Mouse (Mus musculus) brown adipose tissue, adult 24 weeks (tissue): ENCODE data around the gene Lpp. TPM values are rescaled to one million over a fixed set of nuclear protein-coding genes. Genes with fewer than 3 reads are reported as not detected.

Source experiments
- H3K27ac ChIP-seq: fragments of 200-500 bp; replicated peaks from 2 replicates; pipeline ENCODE4 v1.5.1; 2012; ENCODE audit warnings: low read depth, mild to moderate bottlenecking, low read length
- H3K4me1 ChIP-seq: fragments of 200-500 bp; 2 replicates; pipeline ENCODE4 v1.6.1; 2012; ENCODE audit warnings: low read length, mixed read lengths; ENCODE audit not compliant: control insufficient read depth, insufficient read depth, insufficient read length
- H3K4me3 ChIP-seq: fragments of 200-500 bp; 2 replicates; pipeline ENCODE4 v1.5.1; 2012; ENCODE audit warnings: low read depth, mild to moderate bottlenecking, low read length, moderate library complexity; ENCODE audit not compliant: insufficient read depth
- polyA plus RNA-seq: library from polyadenylated mRNA; stranded (reverse); fragments of >200 nt; gene quantifications from 2 replicates; pipeline ENCODE4 v1.2.4, GENCODE M21; 2012; ENCODE audit not compliant: missing spikeins, insufficient read depth, insufficient read length

Gene Lpp
- polyA plus RNA-seq, 1 experiment: 6.7 TPM

- no peak overlapping the region for H3K4me3 ChIP-seq
- no peak overlapping the region for H3K27ac ChIP-seq
- peaks cover 3% of the 10 kb centered on the region; the same call in 1 of the 2 replicates for H3K4me1 ChIP-seq
Measured at GRCm38 (mm10) chr16:24777053-24777452, 383.7 kb downstream of the Lpp start.

DNA sequence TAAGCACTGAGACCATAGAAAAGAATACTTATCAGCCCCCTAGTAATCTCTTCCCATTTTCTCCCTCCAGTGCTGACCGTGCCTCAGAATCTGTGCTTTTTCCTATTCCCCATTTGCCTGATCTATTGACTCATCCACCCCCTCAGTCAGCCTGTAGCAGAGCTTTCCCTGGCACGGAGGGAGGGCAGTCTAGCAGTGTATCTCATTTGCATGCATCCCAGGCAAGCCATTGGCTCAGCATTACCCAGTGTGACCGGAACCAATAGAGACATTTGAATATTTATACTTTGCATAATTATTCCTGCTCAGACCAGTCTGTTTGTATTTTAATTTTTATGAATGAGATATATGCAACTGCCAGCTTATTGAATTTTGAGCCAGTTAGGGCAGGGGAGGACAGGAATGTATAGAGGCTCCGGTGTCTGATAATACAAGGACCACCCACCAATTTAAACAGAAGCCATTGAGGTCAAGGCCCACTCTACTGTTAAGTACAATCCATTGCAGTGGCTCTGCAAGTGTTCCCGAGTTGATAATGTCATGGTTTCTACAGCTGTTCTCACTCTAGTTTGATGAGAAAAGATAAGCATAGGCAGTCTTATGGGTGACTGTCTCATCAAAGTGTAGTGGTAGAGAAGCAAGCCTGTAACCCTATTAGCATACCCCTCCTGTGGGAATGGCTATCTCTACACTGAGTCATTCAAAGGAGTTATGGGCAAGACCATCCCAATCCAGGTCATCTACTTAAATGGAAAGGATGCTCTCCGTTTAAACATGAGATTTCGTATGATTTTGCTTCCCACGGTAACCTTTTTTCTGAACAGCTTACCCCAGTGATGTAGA is 385.3 kb downstream of the Lpp start:
- no peak overlapping the region for H3K4me3 ChIP-seq
- no peaks in the 10 kb centered on the region; the same call in 1 of the 2 replicates for H3K4me1 ChIP-seq
- no peak overlapping the region for H3K27ac ChIP-seq

DNA sequence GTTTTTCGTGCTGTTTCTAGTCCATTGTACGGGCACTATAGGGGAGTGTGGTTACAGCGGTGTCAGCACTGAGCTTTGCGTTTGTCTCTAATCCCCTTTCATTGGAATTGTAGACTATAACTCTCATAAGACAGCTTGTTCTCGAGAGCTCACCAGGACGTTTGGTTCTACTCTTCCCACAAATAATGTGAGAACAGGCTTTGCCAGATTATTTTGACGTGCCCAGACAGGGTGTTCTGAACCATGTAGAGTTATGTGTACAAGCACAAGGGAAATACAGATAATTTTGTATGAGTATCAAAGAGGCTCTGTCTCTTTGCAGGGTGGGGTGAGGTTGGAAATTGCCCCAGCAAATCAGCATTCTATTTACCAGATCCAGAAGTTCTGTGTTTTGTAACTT is 387.2 kb downstream of the Lpp start:
- H3K27ac ChIP-seq: no peak overlapping the region
- H3K4me3 ChIP-seq: no peak overlapping the region
- no peaks in the 10 kb centered on the region for H3K4me1 ChIP-seq

GRCm38 (mm10) chr16:24781922-24782321 is 388.6 kb downstream of the Lpp start:
- no peaks in the 10 kb centered on the region for H3K4me1 ChIP-seq
- no peak overlapping the region for H3K4me3 ChIP-seq
- no peak overlapping the region for H3K27ac ChIP-seq

GRCm38 (mm10) chr16:24785651-24786050 is 392.3 kb downstream of the Lpp start:
- Histone ChIP-seq H3K4me3 (no peak overlapping the region), H3K4me1 (no peaks in the 10 kb centered on the region), H3K27ac (no peak overlapping the region)

DNA sequence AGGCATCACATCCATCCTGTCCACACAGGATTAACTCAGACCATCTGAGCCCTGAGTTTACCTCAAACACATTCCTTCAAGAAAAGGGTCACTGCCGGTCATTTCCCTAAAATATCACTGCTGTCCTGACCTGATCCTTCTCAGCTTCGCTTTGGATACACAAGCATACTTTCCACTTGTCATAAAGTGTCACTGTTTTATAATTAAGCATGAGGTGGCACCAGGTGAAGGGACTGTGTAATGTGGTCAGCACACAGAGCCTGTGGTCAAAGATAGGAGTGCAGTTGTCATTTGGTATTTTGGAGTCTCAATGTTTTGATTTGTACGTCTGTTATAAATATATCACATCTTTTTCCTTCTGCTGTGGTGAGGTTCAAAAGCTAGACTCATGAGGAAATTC is 395.7 kb downstream of the Lpp start:
- no peaks in the 10 kb centered on the region for H3K4me1 ChIP-seq
- H3K27ac ChIP-seq: no peak overlapping the region
- H3K4me3 ChIP-seq: no peak overlapping the region

DNA sequence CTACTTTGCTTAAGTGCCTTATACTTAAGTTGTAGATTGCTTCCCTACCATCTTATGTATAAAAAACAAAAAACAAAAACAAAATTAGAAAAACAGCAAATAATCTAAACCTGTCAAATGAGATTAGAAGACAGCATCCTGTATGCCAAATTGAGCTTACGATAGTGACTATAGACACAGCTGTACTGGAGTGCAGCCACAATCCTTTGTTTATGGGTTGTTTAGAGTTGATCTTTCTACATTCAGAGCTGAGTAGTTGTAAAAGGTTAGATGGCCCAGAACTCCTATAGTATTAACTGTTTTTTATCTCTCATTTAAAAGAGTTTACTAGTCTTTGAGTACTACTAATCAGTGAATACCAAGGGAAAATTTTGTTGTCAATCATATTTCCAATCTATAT is 398.1 kb downstream of the Lpp start:
- H3K4me3 ChIP-seq: no peak overlapping the region
- H3K4me1 ChIP-seq: no peaks in the 10 kb centered on the region
- H3K27ac ChIP-seq: no peak overlapping the region

GRCm38 (mm10) chr16:24791984-24792383 is 398.7 kb downstream of the Lpp start:
- Histone ChIP-seq H3K4me1 (no peaks in the 10 kb centered on the region), H3K4me3 (no peak overlapping the region), H3K27ac (no peak overlapping the region)

GRCm38 (mm10) chr16:24792836-24793235 is 399.5 kb downstream of the Lpp start:
- Histone ChIP-seq H3K27ac (no peak overlapping the region), H3K4me1 (no peaks in the 10 kb centered on the region), H3K4me3 (no peak overlapping the region)

GRCm38 (mm10) chr16:24794665-24795064 is 401.4 kb downstream of the Lpp start:
- Histone ChIP-seq H3K4me3 (no peak overlapping the region), H3K27ac (no peak overlapping the region), H3K4me1 (no peaks in the 10 kb centered on the region)

- Histone ChIP-seq H3K4me3 (no peak overlapping the region), H3K27ac (no peak overlapping the region), H3K4me1 (no peaks in the 10 kb centered on the region)
Measured at GRCm38 (mm10) chr16:24801355-24801754, 408.0 kb downstream of the Lpp start.

- H3K4me1 ChIP-seq: no peaks in the 10 kb centered on the region
- H3K4me3 ChIP-seq: no peak overlapping the region
- H3K27ac ChIP-seq: no peak overlapping the region
Measured at GRCm38 (mm10) chr16:24801780-24802179, 408.5 kb downstream of the Lpp start.

GRCm38 (mm10) chr16:24806093-24806492 is 412.8 kb downstream of the Lpp start:
- Histone ChIP-seq H3K27ac (no peak overlapping the region), H3K4me1 (no peaks in the 10 kb centered on the region), H3K4me3 (no peak overlapping the region)

DNA sequence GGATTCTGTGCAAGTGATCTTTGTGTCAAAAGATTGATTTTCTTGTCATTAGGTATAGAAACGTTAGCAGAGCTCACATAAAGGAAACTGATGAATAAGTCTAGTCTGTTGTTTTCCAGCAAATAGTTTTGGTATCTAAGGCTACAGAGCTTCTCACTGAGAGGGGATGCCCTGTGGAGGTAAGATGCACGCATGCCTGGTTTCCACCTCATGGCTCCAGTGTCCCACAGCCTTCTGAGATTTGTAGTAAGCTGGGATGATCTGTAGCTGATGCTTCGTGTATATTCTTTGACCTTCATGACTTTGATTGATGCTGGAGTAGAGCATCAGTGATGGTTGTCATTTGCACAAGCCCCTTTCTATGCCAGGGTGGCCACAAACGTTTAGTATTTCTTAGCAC is 414.3 kb downstream of the Lpp start:
- Histone ChIP-seq H3K4me3 (no peak overlapping the region), H3K4me1 (no peaks in the 10 kb centered on the region), H3K27ac (no peak overlapping the region)

DNA sequence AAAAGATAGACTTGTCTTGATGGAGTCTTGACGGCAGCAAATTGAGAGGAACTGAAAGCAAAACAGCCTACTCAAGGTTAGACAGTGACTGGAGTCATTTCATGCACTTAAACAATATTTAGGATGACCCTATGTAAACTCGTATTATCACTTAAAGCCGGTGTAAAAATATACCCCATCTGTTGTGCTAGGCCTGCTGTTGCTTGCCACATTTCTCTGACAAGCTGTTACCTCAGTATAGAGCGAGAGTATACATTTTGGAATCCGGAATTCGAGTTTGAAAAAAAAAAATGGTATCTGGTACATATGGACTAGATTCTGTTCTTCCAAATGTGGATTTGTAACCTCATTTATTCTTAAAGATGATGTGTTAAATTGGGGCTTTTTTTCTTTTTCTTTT is 416.5 kb downstream of the Lpp start:
- Histone ChIP-seq H3K27ac (no peak overlapping the region), H3K4me3 (no peak overlapping the region), H3K4me1 (no peaks in the 10 kb centered on the region)

DNA sequence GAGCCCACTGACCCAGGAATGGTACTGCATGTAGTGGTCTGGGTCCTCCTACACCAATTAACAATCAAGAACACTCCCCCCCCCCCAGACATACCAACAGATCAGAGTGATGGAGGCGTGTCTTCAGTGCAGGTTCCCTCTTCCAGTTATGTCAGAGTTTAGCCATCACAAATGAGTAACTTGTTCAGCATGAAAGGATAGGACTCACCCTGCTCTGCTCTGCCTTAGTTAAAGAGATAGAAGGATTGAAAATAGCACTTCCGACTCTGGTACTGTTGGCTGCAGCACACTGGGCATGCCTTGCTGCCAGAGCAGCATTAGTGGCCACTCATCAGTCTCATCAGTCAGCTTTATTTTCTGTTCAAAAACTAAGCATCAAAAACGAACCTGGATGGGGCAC is 423.3 kb downstream of the Lpp start:
- Histone ChIP-seq H3K4me3 (no peak overlapping the region), H3K27ac (no peak overlapping the region), H3K4me1 (no peaks in the 10 kb centered on the region)
